In genomic region chr12:15966631-15967030, GRCm38 (mm10) we compare ENCODE assay signal across 16 mouse cellular contexts.
"Had no signal": no experiment of that assay in that cellular context is flagged by ENCODE, and none has a peak within 500 bp of the region (broad histone marks: within the 10 kb centered on the region; RNA-seq: fewer than 3 reads in every experiment).

No protein-coding gene starts in this region.

- ATAC-seq: midbrain, embryonic 16.5 days had no signal

- H3K4me2 ChIP-seq: lung, embryonic 14.5 days; midbrain, embryonic 12.5 days; neural tube, embryonic 12.5 days; stomach, embryonic 15.5 days had no signal

- H3K9ac ChIP-seq: liver, embryonic 14.5 days; lung, embryonic 14.5 days; midbrain, embryonic 12.5 days; neural tube, embryonic 12.5 days; stomach, embryonic 15.5 days had no signal

- H3K4me1 ChIP-seq: midbrain, embryonic 10.5 days; midbrain, embryonic 12.5 days; neural tube, embryonic 12.5 days; stomach, embryonic 15.5 days had no signal

- H3K9me3 ChIP-seq: midbrain, embryonic 10.5 days; midbrain, embryonic 12.5 days; neural tube, embryonic 12.5 days; stomach, embryonic 15.5 days had no signal

- H3K36me3 ChIP-seq: midbrain, embryonic 10.5 days; midbrain, embryonic 12.5 days; neural tube, embryonic 12.5 days; stomach, embryonic 15.5 days had no signal

- H3K4me3 ChIP-seq: midbrain, embryonic 10.5 days; midbrain, embryonic 12.5 days; neural tube, embryonic 12.5 days; stomach, embryonic 15.5 days had no signal

- H3K27me3 ChIP-seq: midbrain, embryonic 12.5 days; neural tube, embryonic 12.5 days; stomach, embryonic 15.5 days had no signal

- H3K27ac ChIP-seq: liver, embryonic 14.5 days; midbrain, embryonic 10.5 days; midbrain, embryonic 12.5 days; neural tube, embryonic 12.5 days; stomach, embryonic 15.5 days; stomach, postnatal 0 days had no signal

- DNase-seq: lung, adult 18-20 months; lung, embryonic 14.5 days; lung, postnatal 10 days; lung, postnatal 4 days; right cerebral cortex, postnatal 14 days; right cerebral cortex, postnatal 4 days; thymus, adult 2 months; thymus, postnatal 25 days; thymus, postnatal 4 days had no signal
